Mouse (Mus musculus) left cerebral cortex, postnatal 36 days (tissue): ENCODE measurements around the gene Gm10334. TPM values are rescaled to one million over a fixed set of nuclear protein-coding genes. Genes with fewer than 3 reads are reported as not detected.
"Not testable (repeated sequence)": the region's sequence is repeated elsewhere in the genome, so short reads cannot be mapped to it uniquely, and the experiment has no call there.

Source experiments
- DNase-seq, 2 experiments: peaks; one replicate each; pipeline ENCODE4 v3.0.0; 2021 to 2022; ENCODE audit warnings: low spot score in 2 of 2, mixed read lengths in 1 of 2
- intact Hi-C: fragments of 180-260 bp; cut with DNase I; formaldehyde crosslinking; loops from one replicate; pipeline ENCODE4 v1.15.1; 2025
- total RNA-seq, 2 experiments: library from RNA; stranded (reverse); gene quantifications; 2 replicates each; pipeline ENCODE4 v1.2.3; 2021

Gm10334 gene
- 1 to 10 TPM in 1 of 2 experiments, under 1 TPM in 1; 0.48 to 1.6 TPM for total RNA-seq

DNA sequence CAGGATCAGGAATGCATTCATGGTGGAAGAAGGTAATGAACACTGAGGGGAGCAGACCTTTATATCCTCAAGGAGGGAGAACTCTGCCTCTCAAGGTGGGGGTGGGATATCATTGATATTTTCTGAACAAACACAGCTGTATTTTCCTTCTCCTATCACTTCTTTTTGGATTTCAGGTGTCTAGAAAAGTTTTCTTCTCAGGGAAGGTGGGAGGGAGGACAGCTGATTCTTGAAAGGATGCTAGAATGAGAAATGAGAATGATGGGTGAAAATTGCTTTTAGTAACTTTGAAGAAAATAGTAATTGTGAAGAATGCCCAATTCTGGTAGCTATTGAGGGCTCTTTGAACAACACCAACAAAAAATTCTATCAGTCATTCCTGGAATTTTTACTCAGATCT, at the start of gene Gm10334:
TSS of gene Gm10334 (minus strand) at position 101 of the 400 bp plus-strand sequence.
- intact Hi-C loops, result not testable (repeated sequence)

DNA sequence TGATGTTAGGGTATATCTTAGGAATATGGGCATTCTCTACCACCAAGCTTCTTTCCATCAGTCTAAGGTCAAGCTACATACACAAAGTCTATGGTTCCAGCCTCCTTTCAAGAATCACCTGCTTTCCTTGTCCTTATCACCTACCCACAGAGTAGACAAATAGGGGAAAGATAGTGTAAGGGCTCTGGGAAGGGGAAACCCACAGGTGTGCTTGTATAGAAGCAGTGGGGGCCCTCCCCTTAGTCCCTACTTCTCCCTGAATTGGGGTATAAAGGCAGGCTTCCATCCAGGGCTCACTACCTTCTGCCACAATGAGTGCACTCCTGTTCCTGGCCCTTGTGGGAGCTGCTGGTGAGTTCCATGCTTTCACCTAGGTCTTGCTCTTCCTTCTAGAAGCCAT, 12.7 kb upstream of the Gm10334 start, which contains the start of gene Prss1:
TSS of gene Prss1 (plus strand) at position 301 of the 400 bp plus-strand sequence.
- DNase-seq, intact Hi-C loops: not testable (repeated sequence)

More for the DNA sequence above, at the start of gene Gm10334:
- DNase-seq, result not testable (repeated sequence)

DNA sequence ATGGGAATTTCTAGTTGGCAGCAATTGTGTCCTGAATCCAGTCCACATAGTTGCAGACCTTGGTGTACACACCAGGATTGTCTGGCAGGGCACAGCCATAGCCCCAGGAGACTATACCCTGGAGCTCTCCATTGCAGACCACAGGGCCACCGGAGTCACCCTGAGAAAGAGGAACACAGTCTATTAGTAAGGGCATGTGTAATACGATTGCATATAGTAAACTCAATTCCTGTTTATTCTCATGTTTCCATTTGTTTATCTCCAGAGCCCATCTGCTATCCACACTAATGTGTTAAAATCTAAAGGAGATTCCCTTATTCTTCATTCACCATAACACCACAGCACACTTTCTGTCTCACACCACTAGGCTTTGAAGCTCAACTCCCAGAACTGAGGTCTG, 3.7 kb downstream of the Gm10334 start:
- intact Hi-C loops, DNase-seq: not testable (repeated sequence)

Other genes starting within 250 kb of the Gm10334 start
- not detected for gene Try4, start 143.9 kb downstream of the Gm10334 start, total RNA-seq
- not detected for gene Try5, start 129.3 kb downstream of the Gm10334 start, total RNA-seq
- gene Try10, start 92.0 kb downstream of the Gm10334 start, total RNA-seq, result not detected
- not detected for gene Prss3, start 68.5 kb downstream of the Gm10334 start, total RNA-seq
- gene Gm5771, start 53.8 kb downstream of the Gm10334 start, total RNA-seq, result not detected
- gene Prss1, start 12.8 kb upstream of the Gm10334 start, total RNA-seq, result not detected
- gene Prss2, start 75.6 kb upstream of the Gm10334 start, total RNA-seq, result not detected
- 100 to 1,000 TPM; 106 to 156 TPM for gene Ephb6, start 159.3 kb upstream of the Gm10334 start, total RNA-seq
- gene Trpv6, start 190.3 kb upstream of the Gm10334 start, total RNA-seq, result 1 to 10 TPM; 1.9 to 3.2 TPM
- not detected for gene Trpv5, start 234.6 kb upstream of the Gm10334 start, total RNA-seq
- gene Llcfc1, start 238.3 kb upstream of the Gm10334 start, total RNA-seq, result not detected